ENCODE assay signal across 8 mouse cellular contexts in the genomic region with DNA sequence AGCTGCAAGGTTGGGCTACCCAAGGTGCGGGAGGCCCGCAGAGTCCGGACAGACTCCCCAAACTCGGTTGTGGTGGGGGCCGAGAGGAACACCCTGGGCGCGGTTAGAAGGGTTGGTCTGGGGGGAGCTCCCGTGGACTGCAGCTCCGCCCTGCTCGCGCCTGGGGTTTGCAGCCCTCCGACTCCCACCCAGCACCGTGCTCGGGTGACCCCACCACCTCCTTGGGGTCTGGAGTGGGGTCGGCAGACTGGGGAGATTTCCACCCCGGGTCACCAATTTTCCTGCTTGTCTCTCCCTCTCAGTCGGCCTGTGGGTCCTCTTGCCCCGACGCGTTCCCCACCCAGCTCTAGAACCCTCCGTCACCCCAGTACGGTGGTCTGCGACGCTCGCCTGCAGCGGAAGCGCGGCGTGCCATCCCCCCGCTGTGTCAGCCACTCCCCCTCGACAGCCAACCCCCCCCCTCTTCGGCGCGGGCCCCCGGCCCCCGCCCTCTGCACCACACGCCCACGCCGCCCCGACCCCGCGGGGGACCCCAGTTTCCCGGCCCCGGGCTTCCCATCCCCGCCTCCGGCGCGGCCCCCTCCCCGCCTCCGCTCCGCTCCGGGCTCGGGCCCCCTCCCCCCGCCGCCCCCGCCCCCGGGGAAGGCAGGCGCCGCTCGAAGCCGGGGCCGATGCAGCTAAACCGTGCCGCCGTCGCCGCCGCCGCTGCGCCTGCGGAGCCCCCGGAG. TPM values are rescaled to one million over a fixed set of nuclear protein-coding genes. Genes with fewer than 3 reads are reported as not detected.
DNase-seq lines count a peak whose midpoint lies in the region; ATAC-seq and TF ChIP-seq lines count a peak whose summit lies in the region.

A gene (plus strand): TSS at position 663 of the 728 bp plus-strand sequence.

- H3K36me3 ChIP-seq in intestine, embryonic 15.5 days, result no peaks in the 10 kb centered on the region

- ATAC-seq in intestine, embryonic 15.5 days, result peak; percentile 43

- no peak for TF ChIP-seq POLR2A in brain, embryonic 14.5 days (IDR thresholded peaks at IDR 0.05; ENCODE audit: borderline replicate concordance, extremely low read depth, insufficient read depth, insufficient read length, poor library complexity, severe bottlenecking)

- DNase-seq in left cerebral cortex, adult 18-20 months (ENCODE audit: low spot score in 2 of 2), result no peak
- DNase-seq in left cerebral cortex, adult 11 months (ENCODE audit: low spot score), result no peak
- peak; percentile 55 for DNase-seq in brain, embryonic 14.5 days (ENCODE audit: low read depth)
- DNase-seq in gastrocnemius, postnatal 36 days, result no peak
- peak; percentile 26 to 45 for DNase-seq in lung, postnatal 4 days
- peak; percentile 38 for DNase-seq in thymus, postnatal 0 days (ENCODE audit: low spot score)
- DNase-seq in ovary, postnatal 10 days (ENCODE audit: low spot score), result no peak

- peak within 1 kb of the TSS; percentile 80 for H3K4me3 ChIP-seq in intestine, embryonic 15.5 days (replicated peaks)

- WGBS in intestine, embryonic 15.5 days, result 0% methylated on average over 36 of the region's 72 CpGs

- 0 out of 2 replicates have a peak within 1 kb of the TSS, but pooled peaks have one; percentile 22 for H3K27ac ChIP-seq in intestine, embryonic 15.5 days

- H3K9me3 ChIP-seq in intestine, embryonic 15.5 days, result no peaks in the 10 kb centered on the region

- peak within 1 kb of the TSS; percentile 96 for H3K4me2 ChIP-seq in intestine, embryonic 15.5 days (replicated peaks)

- peaks cover 13% of the 10 kb centered on the region for H3K4me1 ChIP-seq in intestine, embryonic 15.5 days (replicated peaks)

- intact Hi-C loops in gastrocnemius, postnatal 36 days (cut with DNase I), result no loop called here

- H3K27me3 ChIP-seq in intestine, embryonic 15.5 days (replicated peaks), result peaks cover 15% of the 10 kb centered on the region

- H3K9ac ChIP-seq in intestine, embryonic 15.5 days, result peak within 1 kb of the TSS; percentile 63

- TF ChIP-seq CTCF in brain, embryonic 14.5 days (IDR thresholded peaks at IDR 0.05; ENCODE audit: borderline replicate concordance, extremely low read depth, insufficient read depth, insufficient read length), result no peak

RNA-seq across cellular contexts. Expression of the gene that starts here (rescaled TPM):
- 100 to 1,000 TPM; 220 TPM for total RNA-seq in left cerebral cortex, adult 18-20 months (2021)
- 31.2 and 41.5 TPM in 2 replicates for polyA plus RNA-seq in brain, embryonic 14.5 days (2012; rRNA removed)
- total RNA-seq in gastrocnemius, postnatal 36 days (2021), result 10 to 100 TPM; 14.4 to 15.5 TPM
- 1.2 and 1.3 TPM in 2 replicates for polyA plus RNA-seq in intestine, embryonic 15.5 days (2015; fragmentation: Nextera tagmentation; extraction: Ambion mirVana)
- polyA plus RNA-seq in thymus, postnatal 0 days (2015; fragmentation: Nextera tagmentation; extraction: Ambion mirVana), result 0.23 and 0.39 TPM in 2 replicates

Comparison
In these comparisons a context has a peak if more than half of its experiments do, and no peak if none do; other contexts are left out.
1. RNA of the gene that starts here (total RNA-seq): 220 TPM in left cerebral cortex, adult 18-20 months; 14.4 to 15.5 TPM in gastrocnemius, postnatal 36 days; every median in the first group is over 10 times any median in the second.
2. RNA of the gene that starts here (polyA plus RNA-seq): 31.2 to 41.5 TPM in brain, embryonic 14.5 days; 1.2 to 1.3 TPM in intestine, embryonic 15.5 days and 0.23 to 0.39 TPM in thymus, postnatal 0 days; every median in the first group is over 10 times any median in the second.
3. Peak in DNase-seq in thymus, postnatal 0 days; RNA of the gene not detected or under 1 TPM.
4. DNase-seq: peak in brain, embryonic 14.5 days (single experiment) and lung, postnatal 4 days (2 of 2); none in left cerebral cortex, adult 18-20 months (0 of 2), left cerebral cortex, adult 11 months (single experiment), gastrocnemius, postnatal 36 days (0 of 2) and ovary, postnatal 10 days (single experiment).